Mouse (Mus musculus) right cerebral cortex, adult 2 months (tissue): ENCODE measurements at regions not wholly inside any gene's neighbourhood (a gene's known extent, or its start where the extent isn't known, plus 50 kb on each side); places are given as distances from the start of the nearest gene placed in this dataset.
A peak's percentile ranks its signal among the peaks of the same experiment; 100 is the strongest.

Experiments used
- DNase-seq, 2 experiments: peaks; one replicate each; pipeline ENCODE4 v3.0.0; 2021 to 2022; ENCODE audit warnings: low spot score in 2 of 2

GRCm38 (mm10) chr8:112933815-112934214 is 364.0 kb downstream of the Cntnap4 start:
- DNase-seq, result no peak

GRCm38 (mm10) chr8:112935411-112935810 is 365.6 kb downstream of the Cntnap4 start:
- DNase-seq, result no peak

DNA sequence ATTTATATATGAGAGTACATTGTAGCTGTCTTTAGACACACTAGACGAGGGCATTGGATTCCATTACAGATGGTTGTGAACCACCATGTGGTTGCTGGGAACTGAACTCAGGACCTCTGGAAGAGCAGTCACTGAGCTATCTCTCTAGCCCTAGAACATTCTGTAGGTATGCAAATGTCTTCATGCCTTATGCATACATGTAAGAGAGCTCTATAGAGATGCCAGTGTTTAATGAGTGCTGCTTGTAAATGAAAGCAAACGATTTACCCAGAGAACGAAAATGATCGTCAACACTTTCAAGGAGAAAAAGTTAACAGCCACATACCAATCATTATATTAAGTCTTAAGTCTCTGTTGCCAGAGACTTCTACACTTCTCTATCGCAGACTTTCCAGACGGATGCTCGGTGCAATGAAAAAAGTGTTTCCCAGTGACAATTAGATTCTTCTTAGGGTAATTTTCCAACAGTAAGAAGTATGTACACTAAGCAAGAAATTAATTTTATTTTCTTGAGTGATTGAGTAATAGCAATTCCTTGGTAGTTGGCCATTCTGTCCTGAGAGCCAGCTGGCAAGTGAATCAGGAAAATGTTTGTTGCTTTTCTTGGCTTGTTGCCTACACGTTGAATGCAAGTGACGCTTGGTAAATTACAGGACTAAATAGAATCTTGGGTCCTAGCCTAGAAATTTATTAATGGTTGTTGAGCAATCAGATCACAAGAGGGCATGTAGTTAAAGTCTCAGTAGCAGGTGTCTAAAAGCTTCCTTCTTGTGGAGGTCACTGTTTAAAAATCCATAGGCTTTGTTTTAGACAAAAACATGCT is 366.3 kb downstream of the Cntnap4 start:
- DNase-seq, result peak in 1 of 2 experiments; percentile 17

- peak; percentile 91 to 92 for DNase-seq
Measured at GRCm38 (mm10) chr8:112972418-112972817, 402.6 kb downstream of the Cntnap4 start.

DNA sequence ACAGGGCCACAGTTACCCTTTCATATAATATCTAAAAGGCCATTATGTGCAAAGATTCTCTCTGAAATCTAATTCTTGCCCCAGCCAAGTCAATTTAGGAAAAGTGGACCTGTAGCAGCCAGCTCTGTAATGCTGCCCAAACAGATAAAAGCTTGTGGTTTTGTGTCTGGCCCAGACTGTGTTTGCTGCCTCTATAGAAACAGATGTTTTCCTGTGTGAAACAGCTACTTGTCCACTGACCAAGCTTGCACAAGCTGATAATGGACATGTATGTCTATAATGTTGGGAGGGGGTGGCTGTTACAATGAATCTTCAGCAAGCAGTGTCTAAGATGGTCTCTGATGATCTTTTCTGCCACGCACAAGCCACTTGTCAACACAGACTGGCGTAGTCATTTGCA is 405.9 kb downstream of the Cntnap4 start:
- DNase-seq, result no peak

- DNase-seq, result no peak
Measured at GRCm38 (mm10) chr8:112976312-112976711, 406.5 kb downstream of the Cntnap4 start.

GRCm38 (mm10) chr8:112993781-112994180 is 423.9 kb downstream of the Cntnap4 start:
- DNase-seq, result no peak

- DNase-seq, result no peak
Measured at GRCm38 (mm10) chr8:113007356-113007755, 437.5 kb downstream of the Cntnap4 start.

GRCm38 (mm10) chr8:113028880-113029279 is 459.0 kb downstream of the Cntnap4 start:
- no peak for DNase-seq

- DNase-seq, result no peak
Measured at GRCm38 (mm10) chr8:113051770-113052473, 482.1 kb downstream of the Cntnap4 start.

DNA sequence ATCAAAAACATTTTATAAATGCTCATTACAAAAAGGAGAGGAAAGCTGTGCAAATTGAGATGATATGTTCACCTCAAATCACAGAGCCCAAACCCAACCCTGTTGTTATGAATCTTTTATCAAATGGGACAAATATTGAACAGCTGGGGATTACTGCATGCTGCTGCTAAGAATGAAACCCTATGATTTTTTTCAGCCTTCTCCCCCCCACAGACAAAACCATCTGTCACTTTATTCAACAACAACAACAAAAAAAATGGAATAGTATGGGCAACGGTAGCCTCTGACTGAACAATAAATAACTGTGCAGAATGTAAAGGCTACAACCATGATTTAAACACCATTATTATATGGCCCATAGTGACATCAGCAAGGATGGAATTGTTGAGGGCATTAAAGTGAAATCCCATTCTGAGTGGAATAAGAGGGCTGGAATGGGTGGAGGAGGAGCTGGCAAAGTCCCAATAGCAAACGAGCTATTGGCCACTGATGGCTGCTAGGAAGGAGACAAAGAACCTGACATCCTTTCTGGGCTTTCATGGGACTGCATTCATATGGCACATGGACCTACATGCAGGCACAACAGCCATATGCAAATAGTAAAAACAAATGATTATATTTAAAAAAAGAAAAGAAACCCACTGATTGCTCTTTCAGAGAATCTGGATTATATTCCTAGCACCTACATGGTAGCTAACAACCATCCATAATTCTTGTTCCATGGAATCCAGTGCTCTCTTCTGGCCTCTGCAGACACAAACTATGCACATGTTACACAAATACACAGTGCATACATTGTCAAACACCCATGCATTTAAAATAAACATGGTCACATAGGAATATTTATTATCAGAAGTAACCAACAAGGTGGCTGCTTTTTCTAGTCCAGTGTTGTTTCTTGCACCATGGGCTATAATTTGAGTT is 495.7 kb downstream of the Cntnap4 start:
- DNase-seq, result no peak

- DNase-seq, result no peak
Measured at GRCm38 (mm10) chr8:113066170-113066708, 496.4 kb downstream of the Cntnap4 start.

DNA sequence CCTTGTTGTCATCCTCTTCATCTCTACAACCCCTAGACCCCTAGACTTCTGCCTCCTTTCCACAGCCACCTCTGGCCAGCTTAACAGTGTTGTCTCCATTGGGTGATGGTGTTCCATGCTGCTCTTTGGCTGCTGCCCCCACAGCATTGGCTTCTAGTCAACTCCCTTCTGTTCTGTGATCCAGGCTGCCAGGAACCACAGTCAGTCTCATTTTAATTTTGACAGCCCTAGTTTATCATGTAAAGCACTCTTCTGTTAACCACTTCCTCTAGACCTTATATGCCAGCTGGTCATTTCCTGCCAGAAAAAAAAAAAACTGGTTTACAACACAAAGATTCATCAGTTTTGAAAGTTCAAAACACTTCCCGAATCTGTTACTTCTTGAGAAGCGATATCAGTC is 514.1 kb downstream of the Cntnap4 start:
- DNase-seq, result no peak

DNA sequence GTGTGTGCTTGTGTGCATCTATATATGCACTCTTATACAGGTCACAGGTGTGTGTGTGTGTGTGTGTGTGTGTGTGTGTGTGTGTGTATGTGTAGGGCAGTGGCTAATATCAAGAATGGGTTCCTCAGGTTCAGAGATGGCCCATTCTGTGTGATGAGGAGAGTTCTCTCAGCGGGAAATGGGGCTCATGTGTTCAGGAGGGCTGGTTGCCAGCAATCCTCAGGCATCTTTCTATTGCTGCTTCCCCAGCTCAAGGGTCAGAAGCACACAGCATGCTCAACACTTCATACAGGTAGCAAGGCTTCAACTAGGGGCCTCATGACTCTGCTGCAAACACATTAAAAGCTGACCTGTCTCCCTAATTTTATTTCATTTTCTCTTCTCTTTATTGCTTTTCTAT is 517.7 kb downstream of the Cntnap4 start:
- DNase-seq, result no peak

- DNase-seq, result no peak
Measured at GRCm38 (mm10) chr8:113111665-113112064, 523.7 kb upstream of the Mon1b start.

- peak; percentile 2 to 9 for DNase-seq
Measured at GRCm38 (mm10) chr8:113114165-113114700, 521.2 kb upstream of the Mon1b start.

- no peak for DNase-seq
Measured at GRCm38 (mm10) chr8:113117241-113117640, 518.1 kb upstream of the Mon1b start.

DNA sequence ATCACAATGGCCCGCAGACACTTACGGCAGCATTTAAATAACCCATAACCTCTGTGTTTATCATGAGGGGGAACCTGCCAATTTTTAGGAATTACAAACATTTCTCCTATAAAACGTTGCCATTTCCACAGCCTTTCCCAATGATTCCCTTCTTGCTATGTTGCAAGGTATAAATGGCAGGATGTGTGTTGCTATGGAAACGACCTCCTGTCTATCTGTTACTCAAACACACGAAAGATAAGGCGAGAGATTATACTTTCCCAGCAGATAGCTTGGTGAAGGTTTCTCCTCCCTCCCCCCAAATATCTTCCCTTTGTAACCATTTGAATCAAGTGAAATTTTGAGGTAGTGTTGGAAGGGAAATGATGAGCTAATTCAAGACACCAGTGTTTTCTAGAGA is 509.8 kb upstream of the Mon1b start:
- no peak for DNase-seq

- no peak for DNase-seq
Measured at GRCm38 (mm10) chr8:113137361-113137760, 498.0 kb upstream of the Mon1b start.

GRCm38 (mm10) chr8:113140021-113140420 is 495.4 kb upstream of the Mon1b start:
- DNase-seq, result no peak

DNA sequence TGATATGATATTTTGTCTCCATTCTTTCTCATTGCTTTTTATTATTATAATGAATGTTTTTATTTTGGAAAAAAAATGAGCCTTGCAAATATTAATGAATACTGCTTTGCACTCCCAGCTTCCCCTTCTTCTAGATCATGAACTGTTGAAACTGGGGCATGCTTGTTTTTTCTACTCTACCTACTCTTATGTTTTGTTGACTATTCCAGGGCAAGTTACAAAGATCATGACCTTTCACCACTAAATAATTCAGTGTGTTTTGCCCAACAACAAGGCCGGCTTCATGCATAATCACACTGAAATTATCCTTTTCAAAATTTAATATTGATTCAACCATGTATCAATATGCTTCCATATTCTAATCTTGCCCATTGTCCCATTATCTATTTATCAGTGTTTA is 494.3 kb upstream of the Mon1b start:
- DNase-seq, result no peak
